Mouse (Mus musculus) gastrocnemius, postnatal 36 days (tissue): ENCODE measurements around the gene Cdr1. TPM values are rescaled to one million over a fixed set of nuclear protein-coding genes. Genes with fewer than 3 reads are reported as not detected.

ENCODE experiments used
- DNase-seq, 2 experiments: peaks; one replicate each; pipeline ENCODE4 v3.0.0; 2022
- intact Hi-C: fragments of 180-260 bp; cut with DNase I; formaldehyde crosslinking; loops from one replicate; pipeline ENCODE4 v1.15.1; 2025
- long read RNA-seq, 2 experiments: library from polyadenylated mRNA; stranded (forward); transcript quantifications; one replicate each; pipeline ENCODE4 v2.0.0; 2021
- microRNA-seq, 2 experiments: library from miRNA; unstranded; fragments of <30 nt; microRNA quantifications; one replicate each; pipeline ENCODE4 v1.2.0; 2021
- total RNA-seq, 2 experiments: library from RNA; stranded (reverse); gene quantifications; 2 replicates each; pipeline ENCODE4 v1.2.3; 2021

Gene Cdr1
- not detected for total RNA-seq
- long read RNA-seq, experiment 1, result 0 reads
- long read RNA-seq, experiment 2, result 0 reads

DNA sequence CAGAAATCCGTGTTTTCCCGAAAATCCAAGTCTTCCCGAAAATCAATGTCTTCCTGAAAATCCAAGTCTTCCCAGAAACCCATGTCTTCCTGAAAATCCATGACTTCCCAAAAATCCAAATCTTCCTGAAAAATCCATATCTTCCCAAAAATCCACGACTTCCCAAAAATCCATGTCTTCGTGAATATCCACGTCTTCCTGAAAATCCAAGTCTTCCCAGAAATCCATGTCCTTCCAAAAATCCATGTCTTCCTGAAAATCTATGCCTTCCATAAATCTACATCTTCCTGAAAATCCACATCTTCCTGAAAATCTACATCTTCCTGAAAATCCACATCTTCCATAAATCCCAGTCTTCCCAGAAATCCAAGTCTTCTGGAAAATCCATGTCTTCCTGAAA, at the start of gene Cdr1:
TSS of gene Cdr1 (minus strand) at position 101 of the 400 bp plus-strand sequence.
- intact Hi-C loops, result no loop called here
- no peak for DNase-seq

DNA sequence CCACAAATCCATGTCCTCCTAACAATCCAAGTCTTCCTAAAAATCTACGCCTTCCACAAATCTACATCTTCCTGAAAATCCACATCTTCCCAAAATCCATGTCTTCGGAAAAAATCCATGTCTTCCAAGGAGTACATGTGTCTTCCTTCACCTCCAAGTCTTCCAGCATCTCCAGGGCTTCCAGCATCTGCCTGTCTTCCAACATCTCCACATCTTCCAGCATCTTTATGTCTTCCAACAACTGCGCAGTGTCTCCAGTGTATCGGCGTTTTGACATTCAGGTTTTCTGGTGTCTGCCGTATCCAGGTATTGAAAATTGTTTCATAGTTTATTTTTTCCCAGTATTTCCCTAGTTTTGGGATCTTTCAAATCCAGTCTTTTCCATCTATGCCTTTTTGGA, 511 bp upstream of the Cdr1 start:
- intact Hi-C loops, result no loop called here
- no peak for DNase-seq

DNA sequence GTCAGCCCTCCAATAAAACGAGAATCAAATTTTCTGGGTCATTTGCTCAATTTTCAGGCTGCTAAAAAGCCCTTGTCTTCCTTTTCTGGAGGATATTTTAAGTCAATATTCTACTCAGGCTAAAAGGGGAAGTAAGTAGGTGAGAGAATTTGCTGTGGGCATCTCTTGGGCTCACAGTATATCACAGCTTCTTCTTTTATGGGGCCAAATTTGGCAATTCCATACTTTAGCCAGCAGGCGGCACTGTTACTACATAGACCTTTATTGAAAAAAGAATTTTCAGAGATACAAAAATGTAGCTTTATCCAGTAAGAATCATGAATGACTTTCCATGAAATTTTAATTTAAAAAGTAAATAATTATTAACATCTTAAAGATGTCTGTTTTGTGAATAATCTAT, 18.8 kb downstream of the Cdr1 start:
- intact Hi-C loops, result no loop called here
- DNase-seq, result no peak

DNA sequence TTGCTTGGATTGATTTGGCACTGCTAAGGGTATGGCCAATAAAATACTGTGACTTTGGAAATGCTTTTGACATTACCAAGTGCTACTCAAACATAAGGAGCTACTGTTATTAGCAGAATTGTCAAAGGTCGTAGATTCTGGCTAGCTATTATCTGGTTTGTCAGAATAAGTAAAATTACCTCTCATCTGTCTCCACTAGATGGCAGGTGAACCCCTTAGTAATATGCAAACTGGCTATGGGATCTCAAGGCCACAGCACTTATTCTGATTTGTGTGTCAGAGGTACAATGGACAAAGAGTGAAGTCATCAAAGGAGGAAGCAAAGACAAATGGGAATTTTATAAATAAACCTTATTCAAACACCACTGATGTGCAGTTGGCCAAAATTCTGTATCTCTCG, 24.1 kb downstream of the Cdr1 start:
- intact Hi-C loops, result no loop called here
- DNase-seq, result no peak

DNA sequence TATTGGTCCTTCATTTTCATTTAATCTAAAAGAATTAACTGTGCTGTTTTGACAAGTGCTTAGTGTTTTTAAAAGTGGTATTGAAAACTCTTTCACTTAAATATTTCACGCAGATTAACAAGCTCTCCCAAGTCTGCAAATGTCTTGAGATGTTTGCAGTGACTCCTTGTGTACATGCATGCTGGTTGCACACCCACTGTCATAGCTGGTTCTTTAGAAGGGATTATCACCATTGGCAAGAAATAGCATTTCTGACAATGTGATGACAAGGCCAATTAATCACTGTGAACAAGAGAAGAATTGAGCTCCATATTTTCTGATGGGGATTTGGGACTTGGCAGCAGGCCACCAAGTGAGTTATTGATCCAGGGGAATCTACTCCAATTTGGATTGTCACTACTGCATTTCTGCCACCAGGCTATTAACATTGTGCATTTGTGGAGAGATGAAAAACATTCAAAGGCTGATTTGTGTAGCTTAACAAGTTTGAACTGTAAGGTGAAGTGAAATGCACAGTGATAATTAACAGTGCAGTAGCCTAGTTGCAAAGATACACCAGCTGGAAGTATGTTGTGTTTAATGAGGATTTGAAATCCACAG, 30.6 kb downstream of the Cdr1 start:
- no peak for DNase-seq
- intact Hi-C loops, result no loop called here

DNA sequence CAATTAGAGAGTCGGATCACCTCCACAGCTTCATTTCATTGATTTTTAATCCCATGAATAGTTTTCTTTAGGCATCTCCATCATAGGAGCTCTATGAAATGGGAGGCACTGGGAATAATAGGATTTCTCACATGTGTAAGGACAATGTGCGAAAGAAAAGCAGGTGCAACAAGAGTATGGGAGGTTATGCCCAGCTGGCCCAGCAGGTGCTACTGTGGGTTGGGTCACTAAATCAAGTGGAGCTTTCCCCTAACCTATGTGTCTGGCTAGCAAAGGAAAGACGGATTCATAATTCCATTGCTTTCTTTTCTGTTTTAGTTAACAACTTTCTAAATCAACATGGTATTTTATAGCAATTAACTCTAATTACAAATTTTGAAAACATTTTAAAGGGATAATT, 31.1 kb downstream of the Cdr1 start:
- no peak for DNase-seq
- intact Hi-C loops, result no loop called here

DNA sequence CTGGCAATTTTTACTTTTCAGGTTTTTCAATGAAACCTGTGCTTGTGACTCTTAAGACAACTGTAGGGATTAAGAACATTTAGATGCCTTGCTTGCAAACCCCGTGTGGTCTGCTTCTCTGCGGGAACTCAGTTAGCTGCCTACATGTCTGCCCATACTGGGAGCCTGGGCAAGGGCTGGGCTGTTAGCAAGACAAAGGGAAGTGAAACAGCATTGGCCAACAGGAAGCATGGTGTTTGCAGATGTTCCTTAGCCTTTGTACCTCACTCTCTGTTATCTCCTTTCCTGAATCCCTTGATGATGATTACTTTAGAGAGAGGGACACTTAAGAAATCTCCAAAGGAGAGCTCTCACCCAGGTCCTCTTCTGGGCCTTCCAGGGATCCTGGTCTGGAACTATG, 38.8 kb downstream of the Cdr1 start:
- intact Hi-C loops, result no loop called here

DNA sequence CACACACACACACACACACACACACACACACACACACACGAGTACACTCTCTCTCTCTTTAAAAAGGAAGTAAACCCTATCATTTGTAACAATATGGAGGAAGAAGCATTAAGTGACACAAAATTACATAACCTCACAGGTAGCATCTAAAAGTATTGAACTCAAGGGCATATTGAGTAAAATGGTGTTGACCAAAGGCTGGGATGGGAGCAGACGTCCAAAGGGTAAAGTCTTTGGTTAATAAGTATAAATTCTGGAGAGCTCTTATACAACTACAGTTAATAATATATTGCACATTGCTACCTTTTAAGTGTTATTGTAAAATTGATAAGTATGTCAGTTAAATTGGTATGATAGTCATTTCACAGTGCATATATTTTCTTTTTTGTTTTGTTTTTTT, 39.9 kb downstream of the Cdr1 start:
- intact Hi-C loops, result no loop called here
- DNase-seq, result no peak

More for the DNA sequence above, 38.8 kb downstream of the Cdr1 start:
- DNase-seq, result no peak

DNA sequence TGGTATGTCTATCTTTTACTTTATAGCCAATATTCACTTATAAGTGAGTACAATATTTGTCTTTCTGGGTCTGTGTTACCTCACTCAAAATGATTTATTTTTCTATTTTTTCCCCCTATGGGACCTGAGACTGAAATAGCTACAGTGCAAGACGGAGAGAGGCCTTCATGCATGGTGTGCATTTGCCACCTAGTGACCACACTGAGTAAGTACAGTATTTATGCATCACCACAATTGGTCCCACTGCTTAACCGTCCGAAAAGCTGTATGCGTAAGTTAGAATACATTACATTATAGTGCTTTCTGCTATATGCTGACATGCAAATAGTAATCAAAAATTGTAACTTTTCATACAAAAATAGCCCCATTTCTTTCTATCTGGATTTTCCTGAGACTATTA, 50.8 kb downstream of the Cdr1 start:
- intact Hi-C loops, result no loop called here
- DNase-seq, result no peak

Small RNA genes within 50 kb of the gene (microRNA-seq; reads per million reads assigned to microRNA genes)
- 0 reads per million in 2 experiments for gene Gm24396
